Mouse (Mus musculus): Measurements from ENCODE around the gene Cdh16.

- TF ChIP-seq TCF12 (IDR thresholded peaks at IDR 0.05; ENCODE audit: insufficient read depth, poor library complexity, severe bottlenecking) (no peak), POLR2A (IDR thresholded peaks at IDR 0.05; ENCODE audit: insufficient read length, low read depth) (no peak), CEBPB (IDR thresholded peaks at IDR 0.05; ENCODE audit: insufficient read depth, poor library complexity, severe bottlenecking) (no peak), MAX (IDR thresholded peaks at IDR 0.05; ENCODE audit: low read depth) (no peak)
Measured at GRCm38 (mm10) chr8:104624161-104624560, at the start of gene Cdh16.
